Comparison of ENCODE assay signal across 25 mouse cellular contexts in genomic region chr5:5041480-5041879, GRCm38 (mm10).
DNase-seq lines count a peak whose midpoint lies in the region; ATAC-seq and TF ChIP-seq lines count a peak whose summit lies in the region.
"Had no signal": no experiment of that assay in that cellular context is flagged by ENCODE, and none has a peak within 500 bp of the region (broad histone marks: within the 10 kb centered on the region; RNA-seq: fewer than 3 reads in every experiment).

No protein-coding gene starts in this region.

- no peak overlapping the region for H3K4me3 ChIP-seq in heart, embryonic 10.5 days
- no peak overlapping the region for H3K4me3 ChIP-seq in midbrain, embryonic 12.5 days
- no peak overlapping the region for H3K4me3 ChIP-seq in midbrain, embryonic 16.5 days (ENCODE audit: low read depth, low read length)
- H3K4me3 ChIP-seq in CH12.LX (replicated peaks in 1 of 3; ENCODE audit: low read depth in 2 of 3, low read length in 2 of 3, poor library complexity in 1 of 3): no peak overlapping the region
- H3K4me3 ChIP-seq: embryonic facial prominence, embryonic 12.5 days; erythroblast, embryonic 14.5 days; forebrain, embryonic 13.5 days; gastrocnemius, adult 2 months; heart, embryonic 13.5 days had no signal

- in situ Hi-C loops in CH12.LX (cut with MboI; ENCODE audit: low pct_ligation_motif_present, low pct_unique_long_range_greater_than_20kb, low sequenced_read_pairs): no loop called here

- DNase-seq in heart, adult 11 months: peak; percentile 55
- no peak for DNase-seq in heart, embryonic 10.5 days (ENCODE audit: low spot score)
- DNase-seq in CH12.LX (ENCODE audit: extremely low read depth): peak; percentile 61
- peak; percentile 57 for DNase-seq in brain, embryonic 14.5 days (ENCODE audit: low read depth)
- DNase-seq: adrenal gland, adult 8-10 months; adrenal gland, postnatal 25 days; cerebellum, adult 18-20 months; cerebellum, adult 9-10 months; cerebellum, postnatal 14 days; gastrocnemius, adult 2 months; gastrocnemius, postnatal 14 days; heart, adult 18-20 months; heart, postnatal 14 days; heart, postnatal 4 days had no signal

- ATAC-seq in midbrain, embryonic 12.5 days (ENCODE audit: low FRiP score, low read depth): 0 out of 2 replicates have a peak, but pooled peaks have one; percentile 38
- no peak for ATAC-seq in midbrain, embryonic 16.5 days
- ATAC-seq: activated CD4-positive, CD25-positive, alpha-beta regulatory T cell, adult 4 months; CD4-positive, CD25-positive, alpha-beta regulatory T cell, adult 4 months; forebrain, embryonic 13.5 days; forebrain, embryonic 16.5 days; intestine, postnatal 0 days had no signal

- no peak overlapping the region for H3K4me2 ChIP-seq in midbrain, embryonic 12.5 days (replicated peaks)
- H3K4me2 ChIP-seq in midbrain, embryonic 16.5 days (ENCODE audit: low read length): no peak overlapping the region
- 0 out of 2 replicates have a peak overlapping the region, but pooled peaks have one; percentile 4 for H3K4me2 ChIP-seq in CH12.LX (ENCODE audit: insufficient read depth, low read depth, poor library complexity, severe bottlenecking)
- H3K4me2 ChIP-seq: embryonic facial prominence, embryonic 12.5 days; forebrain, embryonic 13.5 days; heart, embryonic 13.5 days; hindbrain, embryonic 14.5 days had no signal

- no peaks in the 10 kb centered on the region for H3K9me3 ChIP-seq in heart, embryonic 10.5 days
- H3K9me3 ChIP-seq in midbrain, embryonic 12.5 days: no peaks in the 10 kb centered on the region
- no peaks in the 10 kb centered on the region for H3K9me3 ChIP-seq in midbrain, embryonic 16.5 days (replicated peaks; ENCODE audit: control insufficient read depth, low read length, poor library complexity, severe bottlenecking)
- H3K9me3 ChIP-seq in CH12.LX (replicated peaks; ENCODE audit: low read length): peaks cover 2% of the 10 kb centered on the region
- H3K9me3 ChIP-seq: embryonic facial prominence, embryonic 12.5 days; forebrain, embryonic 13.5 days; heart, embryonic 13.5 days had no signal

- no peaks in the 10 kb centered on the region for H3K27me3 ChIP-seq in heart, embryonic 10.5 days (ENCODE audit: insufficient read depth, poor library complexity, severe bottlenecking)
- no peaks in the 10 kb centered on the region for H3K27me3 ChIP-seq in midbrain, embryonic 12.5 days
- no peaks in the 10 kb centered on the region for H3K27me3 ChIP-seq in midbrain, embryonic 16.5 days (ENCODE audit: control insufficient read depth, insufficient read depth, low read depth, low read length)
- no peaks in the 10 kb centered on the region for H3K27me3 ChIP-seq in CH12.LX (replicated peaks)
- H3K27me3 ChIP-seq: embryonic facial prominence, embryonic 12.5 days; forebrain, embryonic 13.5 days; heart, embryonic 13.5 days had no signal

- TF ChIP-seq EP300 in CH12.LX (IDR thresholded peaks at IDR 0.05; ENCODE audit: low read length): peak; percentile 54; the same call in 1 of the 2 replicates

- no peaks in the 10 kb centered on the region for H3K4me1 ChIP-seq in heart, embryonic 10.5 days
- H3K4me1 ChIP-seq in midbrain, embryonic 12.5 days: peaks cover 9% of the 10 kb centered on the region
- H3K4me1 ChIP-seq in midbrain, embryonic 16.5 days (ENCODE audit: control insufficient read depth, insufficient read depth, low read length): peaks cover 13% of the 10 kb centered on the region
- peaks cover 0 to 22% of the 10 kb centered on the region in 2 experiments; a peak in 2 of 4 replicates for H3K4me1 ChIP-seq in CH12.LX (ENCODE audit: control insufficient read depth in 1 of 2, insufficient read depth in 2 of 2)
- H3K4me1 ChIP-seq: embryonic facial prominence, embryonic 12.5 days; heart, embryonic 13.5 days had no signal

- H3K36me3 ChIP-seq in heart, embryonic 10.5 days: no peaks in the 10 kb centered on the region
- H3K36me3 ChIP-seq in midbrain, embryonic 12.5 days: no peaks in the 10 kb centered on the region
- no peaks in the 10 kb centered on the region for H3K36me3 ChIP-seq in midbrain, embryonic 16.5 days (ENCODE audit: control insufficient read depth, insufficient read depth, low read length)
- no peaks in the 10 kb centered on the region for H3K36me3 ChIP-seq in CH12.LX (replicated peaks in 1 of 2; ENCODE audit: control insufficient read depth in 1 of 2, insufficient read depth in 1 of 2, low read length in 1 of 2)
- H3K36me3 ChIP-seq: embryonic facial prominence, embryonic 12.5 days had no signal

- H3K27ac ChIP-seq in heart, embryonic 10.5 days: no peak overlapping the region
- no peak overlapping the region for H3K27ac ChIP-seq in midbrain, embryonic 12.5 days (replicated peaks)
- H3K27ac ChIP-seq in midbrain, embryonic 16.5 days (ENCODE audit: low read length): no peak overlapping the region
- H3K27ac ChIP-seq in CH12.LX (ENCODE audit: insufficient read depth, low read depth): no peak overlapping the region
- H3K27ac ChIP-seq: embryonic facial prominence, embryonic 12.5 days; forebrain, embryonic 13.5 days; gastrocnemius, adult 2 months; heart, embryonic 13.5 days; hindbrain, embryonic 14.5 days had no signal

- dilution Hi-C loops in CH12.LX (cut with MboI; ENCODE audit: extremely low pct_ligation_motif_present, extremely low pct_unique_long_range_greater_than_20kb, low sequenced_read_pairs): no loop called here

- no peaks in the 10 kb centered on the region for H3K79me2 ChIP-seq in CH12.LX (replicated peaks; ENCODE audit: control insufficient read depth, extremely low read depth, insufficient read depth, poor library complexity, severe bottlenecking)

- 91% methylated on average over 4 of the region's 4 CpGs for WGBS in heart, embryonic 10.5 days
- 85% methylated on average over 4 of the region's 4 CpGs for WGBS in midbrain, embryonic 12.5 days
- WGBS in midbrain, embryonic 16.5 days: 49% methylated on average over 4 of the region's 4 CpGs

- TF ChIP-seq CTCF in CH12.LX (conservative IDR thresholded peaks at IDR 0.05 in 1 of 2, IDR thresholded peaks at IDR 0.05 in 1 of 2; ENCODE audit: low read depth in 2 of 2, low read length in 2 of 2): no peak
- no peak for TF ChIP-seq CTCF in brain, embryonic 14.5 days (IDR thresholded peaks at IDR 0.05; ENCODE audit: borderline replicate concordance, extremely low read depth, insufficient read depth, insufficient read length)

- TF ChIP-seq POLR2A in CH12.LX (IDR thresholded peaks at IDR 0.05; ENCODE audit: low read depth, low read length): no peak
- no peak for TF ChIP-seq POLR2A in brain, embryonic 14.5 days (IDR thresholded peaks at IDR 0.05; ENCODE audit: borderline replicate concordance, extremely low read depth, insufficient read depth, insufficient read length, poor library complexity, severe bottlenecking)

- no peak for TF ChIP-seq RAD21 in CH12.LX (IDR thresholded peaks at IDR 0.05; ENCODE audit: low read depth, low read length)

- H3K9ac ChIP-seq in midbrain, embryonic 12.5 days (replicated peaks): no peak overlapping the region
- no peak overlapping the region for H3K9ac ChIP-seq in midbrain, embryonic 16.5 days (ENCODE audit: low read depth, low read length)
- no peak overlapping the region for H3K9ac ChIP-seq in CH12.LX (ENCODE audit: insufficient read depth, low read depth)
- H3K9ac ChIP-seq: embryonic facial prominence, embryonic 12.5 days; forebrain, embryonic 13.5 days; heart, embryonic 13.5 days; hindbrain, embryonic 14.5 days had no signal

TF ChIP-seq in CH12.LX, 34 proteins besides CTCF, POLR2A, EP300 and RAD21:
- TF ChIP-seq TCF12 (IDR thresholded peaks at IDR 0.05; ENCODE audit: low read depth, low read length) (peak; percentile 19; the same call in 1 of the 2 replicates), ETS1 (conservative IDR thresholded peaks at IDR 0.05; ENCODE audit: low read depth, low read length) (no peak; the same call in 1 of the 2 replicates), MEF2A (IDR thresholded peaks at IDR 0.05; ENCODE audit: borderline replicate concordance, low read depth, low read length) (peak; percentile 57; the same call in 1 of the 2 replicates), ELF1 (IDR thresholded peaks at IDR 0.05; ENCODE audit: low read depth, low read length) (peak; percentile 20; the same call in 1 of the 2 replicates), ZNF384 (IDR thresholded peaks at IDR 0.05; ENCODE audit: low read depth, low read length) (no peak), IRF4 (IDR thresholded peaks at IDR 0.05; ENCODE audit: low read depth, low read length) (0 out of 2 replicates have a peak, but pooled peaks have one; percentile 37)
TF ChIP-seq in CH12.LX: peak in this region for 4.
